In the genomic region with DNA sequence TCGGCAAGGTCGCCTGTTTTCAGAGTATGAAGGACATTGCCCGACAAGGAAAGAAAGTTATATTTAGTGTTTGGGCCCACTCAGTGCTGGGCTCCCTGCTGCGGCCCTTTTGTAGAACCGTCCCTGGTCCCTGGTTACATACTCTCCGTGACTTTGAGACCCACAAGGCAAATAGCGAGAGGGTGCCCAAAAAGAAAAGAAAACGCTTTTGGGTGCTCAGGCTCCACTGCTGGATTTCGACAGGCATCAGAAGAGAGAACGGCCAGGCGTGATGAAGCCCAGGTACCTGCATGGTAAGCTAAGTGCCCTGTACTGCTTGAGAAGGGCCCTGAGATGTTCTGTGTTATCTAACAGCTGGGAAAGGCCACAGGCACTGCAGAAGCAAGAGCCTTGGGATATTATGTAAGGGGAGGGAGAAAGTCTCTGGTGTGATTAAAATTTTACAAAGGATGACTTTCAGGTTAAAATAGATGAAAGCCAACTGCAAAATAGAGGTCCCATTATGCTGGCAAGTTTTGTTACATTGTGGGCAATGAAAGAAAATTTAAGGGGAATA, we compare ENCODE assay signal across 20 mouse cellular contexts. TPM values are rescaled to one million over a fixed set of nuclear protein-coding genes. Genes with fewer than 3 reads are reported as not detected.
A peak's percentile ranks its signal among the peaks of the same experiment; 100 is the strongest.
DNase-seq lines count a peak whose midpoint lies in the region; ATAC-seq lines count a peak whose summit lies in the region.
"Had no signal": no experiment of that assay in that cellular context is flagged by ENCODE, and none has a peak within 500 bp of the region (broad histone marks: within the 10 kb centered on the region; RNA-seq: fewer than 3 reads in every experiment).

No protein-coding gene starts in this region.

- peak overlapping the region; percentile 72 for H3K9ac ChIP-seq in heart, embryonic 14.5 days (ENCODE audit: low read length)
- H3K9ac ChIP-seq in kidney, embryonic 14.5 days (ENCODE audit: low read depth, low read length): no peak overlapping the region
- H3K9ac ChIP-seq: embryonic facial prominence, embryonic 15.5 days; hindbrain, embryonic 14.5 days; liver, postnatal 0 days; midbrain, embryonic 12.5 days; neural tube, embryonic 13.5 days; stomach, embryonic 15.5 days had no signal

- WGBS in heart, embryonic 14.5 days: 38% methylated on average over 11 of the region's 11 CpGs
- WGBS in embryonic facial prominence, embryonic 10.5 days: 83% methylated on average over 11 of the region's 11 CpGs
- 88% methylated on average over 11 of the region's 11 CpGs for WGBS in kidney, embryonic 14.5 days

- H3K4me3 ChIP-seq in heart, embryonic 14.5 days (ENCODE audit: control insufficient read depth in 1 of 2, insufficient read depth in 1 of 2, low read depth in 1 of 2, low read length in 2 of 2): peak overlapping the region; percentile 24 to 30
- H3K4me3 ChIP-seq in embryonic facial prominence, embryonic 10.5 days: no peak overlapping the region
- no peak overlapping the region for H3K4me3 ChIP-seq in kidney, embryonic 14.5 days (ENCODE audit: low read length)
- H3K4me3 ChIP-seq: embryonic facial prominence, embryonic 15.5 days; midbrain, embryonic 12.5 days; neural tube, embryonic 13.5 days; stomach, embryonic 15.5 days had no signal

- H3K9me3 ChIP-seq in heart, embryonic 14.5 days (ENCODE audit: control insufficient read depth, low read length): no peaks in the 10 kb centered on the region
- H3K9me3 ChIP-seq in embryonic facial prominence, embryonic 10.5 days: no peaks in the 10 kb centered on the region
- no peaks in the 10 kb centered on the region for H3K9me3 ChIP-seq in kidney, embryonic 14.5 days (ENCODE audit: control insufficient read depth, low read length)
- H3K9me3 ChIP-seq: embryonic facial prominence, embryonic 15.5 days; midbrain, embryonic 12.5 days; neural tube, embryonic 13.5 days; stomach, embryonic 15.5 days had no signal

- H3K27ac ChIP-seq in heart, embryonic 14.5 days (replicated peaks in 1 of 2; ENCODE audit: control insufficient read depth in 1 of 2, insufficient read depth in 1 of 2, low read depth in 2 of 2, low read length in 2 of 2): peak overlapping the region; percentile 84 to 88
- H3K27ac ChIP-seq in embryonic facial prominence, embryonic 10.5 days (replicated peaks): peak overlapping the region; percentile 60
- H3K27ac ChIP-seq in kidney, embryonic 14.5 days (ENCODE audit: low read depth, low read length): no peak overlapping the region
- H3K27ac ChIP-seq: embryonic facial prominence, embryonic 15.5 days; hindbrain, embryonic 14.5 days; midbrain, embryonic 12.5 days; neural tube, embryonic 13.5 days; stomach, embryonic 15.5 days had no signal

- no peaks in the 10 kb centered on the region for H3K36me3 ChIP-seq in heart, embryonic 14.5 days (ENCODE audit: control insufficient read depth, insufficient read depth, low read length)
- no peaks in the 10 kb centered on the region for H3K36me3 ChIP-seq in embryonic facial prominence, embryonic 10.5 days (replicated peaks)
- no peaks in the 10 kb centered on the region for H3K36me3 ChIP-seq in kidney, embryonic 14.5 days (ENCODE audit: control insufficient read depth, insufficient read depth, low read length)
- H3K36me3 ChIP-seq: embryonic facial prominence, embryonic 15.5 days; midbrain, embryonic 12.5 days; neural tube, embryonic 13.5 days; stomach, embryonic 15.5 days had no signal

- H3K27me3 ChIP-seq in heart, embryonic 14.5 days (ENCODE audit: control insufficient read depth, insufficient read depth, low read length): no peaks in the 10 kb centered on the region
- no peaks in the 10 kb centered on the region for H3K27me3 ChIP-seq in embryonic facial prominence, embryonic 10.5 days (replicated peaks; ENCODE audit: low read depth, poor library complexity, severe bottlenecking)
- H3K27me3 ChIP-seq in kidney, embryonic 14.5 days (ENCODE audit: control insufficient read depth, insufficient read depth, low read length): no peaks in the 10 kb centered on the region
- H3K27me3 ChIP-seq: embryonic facial prominence, embryonic 15.5 days; midbrain, embryonic 12.5 days; neural tube, embryonic 13.5 days; stomach, embryonic 15.5 days had no signal

- H3K4me1 ChIP-seq in heart, embryonic 14.5 days (ENCODE audit: control insufficient read depth in 2 of 2, insufficient read depth in 2 of 2, low read length in 2 of 2): peaks cover 11 to 37% of the 10 kb centered on the region in 2 experiments
- peaks cover 33% of the 10 kb centered on the region for H3K4me1 ChIP-seq in embryonic facial prominence, embryonic 10.5 days
- H3K4me1 ChIP-seq in kidney, embryonic 14.5 days (ENCODE audit: control insufficient read depth, insufficient read depth, low read length): no peaks in the 10 kb centered on the region
- H3K4me1 ChIP-seq: embryonic facial prominence, embryonic 15.5 days had no signal

- peak; percentile 22; the same call in 1 of the 2 replicates for ATAC-seq in heart, embryonic 14.5 days (ENCODE audit: insufficient number of reproducible peaks, insufficient read depth, low FRiP score, low read depth)
- no peak for ATAC-seq in kidney, embryonic 14.5 days (ENCODE audit: low FRiP score, low TSS enrichment)
- ATAC-seq: liver, postnatal 0 days had no signal

- H3K4me2 ChIP-seq in heart, embryonic 14.5 days (ENCODE audit: low read length): peak overlapping the region; percentile 62
- no peak overlapping the region for H3K4me2 ChIP-seq in kidney, embryonic 14.5 days (replicated peaks; ENCODE audit: low read depth, low read length)
- H3K4me2 ChIP-seq: embryonic facial prominence, embryonic 15.5 days; hindbrain, embryonic 14.5 days; midbrain, embryonic 12.5 days; neural tube, embryonic 13.5 days; stomach, embryonic 15.5 days had no signal

- peak; percentile 30 for DNase-seq in gastrocnemius, postnatal 25 days
- DNase-seq in gastrocnemius, adult 8-10 months (ENCODE audit: low spot score in 2 of 2): no peak
- DNase-seq in heart, adult 9 months (ENCODE audit: low spot score in 2 of 2): no peak
- peak; percentile 41 for DNase-seq in brain, adult 2 months (ENCODE audit: low read depth, low spot score)
- DNase-seq in embryonic facial prominence, embryonic 10.5 days (ENCODE audit: low spot score): no peak
- no peak for DNase-seq in layer of hippocampus, postnatal 36 days
- DNase-seq: cerebellum, adult 11-12 months; cerebellum, postnatal 14 days; embryo, embryonic 11 days; kidney, adult 9 months; liver, postnatal 0 days; lung, postnatal 10 days; right cerebral cortex, postnatal 25 days had no signal

RNA-seq across cellular contexts. Expression of a gene that starts 0.4 kb away (rescaled TPM):
- total RNA-seq in gastrocnemius, postnatal 25 days (2021): 10 to 100 TPM; 44.0 to 45.9 TPM
- total RNA-seq in gastrocnemius, adult 8-10 months (2022): 10 to 100 TPM; 44.3 to 47.8 (median 46.5) TPM
- 26.9 and 27.7 TPM in 2 replicates for polyA plus RNA-seq in heart, embryonic 14.5 days (2014; fragmentation: Nextera tagmentation; extraction: Ambion mirVana)
- 11.5 and 12.7 TPM in 2 replicates for polyA plus RNA-seq in embryonic facial prominence, embryonic 10.5 days (2016; fragmentation: Nextera tagmentation; extraction: Ambion mirVana)
- 1 to 10 TPM; 2.9 to 4.0 TPM for total RNA-seq in layer of hippocampus, postnatal 36 days (2021)
- polyA plus RNA-seq in kidney, embryonic 14.5 days (2014; fragmentation: Nextera tagmentation; extraction: Ambion mirVana): 16.3 and 21.1 TPM in 2 replicates

Comparison
In these comparisons a context has a peak if more than half of its experiments do, and no peak if none do; other contexts are left out.
1. DNase-seq: peak in gastrocnemius, postnatal 25 days (single experiment) and brain, adult 2 months (single experiment); none in gastrocnemius, adult 8-10 months (0 of 2), heart, adult 9 months (0 of 2), embryonic facial prominence, embryonic 10.5 days (single experiment) and layer of hippocampus, postnatal 36 days (0 of 2).
2. H3K4me3 ChIP-seq: peak in heart, embryonic 14.5 days (2 of 2); none in embryonic facial prominence, embryonic 10.5 days (single experiment) and kidney, embryonic 14.5 days (single experiment).
3. RNA of a gene that starts 0.4 kb away (total RNA-seq): 44.3 to 47.8 TPM in gastrocnemius, adult 8-10 months and 44.0 to 45.9 TPM in gastrocnemius, postnatal 25 days; 2.9 to 4.0 TPM in layer of hippocampus, postnatal 36 days; every median in the first group is over 4 times any median in the second.